Mouse (Mus musculus) thymus, postnatal 36 days (tissue): ENCODE measurements at regions not wholly inside any gene's neighbourhood (a gene's known extent, or its start where the extent isn't known, plus 50 kb on each side); places are given as distances from the start of the nearest gene placed in this dataset.

ENCODE experiments used
- DNase-seq, 2 experiments: peaks; one replicate each; pipeline ENCODE4 v3.0.0; 2022; ENCODE audit warnings: mixed read lengths in 2 of 2

GRCm38 (mm10) chr2:147690506-147691208 lies 328.9 kb downstream of the Pax1 start:
- DNase-seq = no peak

- no peak for DNase-seq
Measured at GRCm38 (mm10) chr2:147688742-147689141, 327.0 kb downstream of the Pax1 start.

GRCm38 (mm10) chr2:147656667-147657066 lies 294.9 kb downstream of the Pax1 start:
- DNase-seq = no peak

GRCm38 (mm10) chr2:147650229-147650628 lies 288.5 kb downstream of the Pax1 start:
- DNase-seq = no peak

GRCm38 (mm10) chr2:147647972-147648371 lies 286.2 kb downstream of the Pax1 start:
- DNase-seq = no peak

- DNase-seq = no peak
Measured at GRCm38 (mm10) chr2:147647506-147647905, 285.8 kb downstream of the Pax1 start.

- no peak for DNase-seq
Measured at GRCm38 (mm10) chr2:147637882-147638281, 276.2 kb downstream of the Pax1 start.

GRCm38 (mm10) chr2:147632737-147633136 lies 271.0 kb downstream of the Pax1 start:
- DNase-seq = no peak

GRCm38 (mm10) chr2:147629716-147630115 lies 268.0 kb downstream of the Pax1 start:
- no peak for DNase-seq

GRCm38 (mm10) chr2:147627096-147627495 lies 265.4 kb downstream of the Pax1 start:
- DNase-seq = no peak

- DNase-seq = no peak
Measured at GRCm38 (mm10) chr2:147623116-147623515, 261.4 kb downstream of the Pax1 start.

GRCm38 (mm10) chr2:147617849-147618248 lies 256.1 kb downstream of the Pax1 start:
- DNase-seq = no peak

- no peak for DNase-seq
Measured at GRCm38 (mm10) chr2:147610343-147610742, 248.6 kb downstream of the Pax1 start.

GRCm38 (mm10) chr2:147601639-147602038 lies 239.9 kb downstream of the Pax1 start:
- DNase-seq = no peak

- no peak for DNase-seq
Measured at GRCm38 (mm10) chr2:147572413-147572812, 210.7 kb downstream of the Pax1 start.

- DNase-seq = no peak
Measured at GRCm38 (mm10) chr2:147561220-147561619, 199.5 kb downstream of the Pax1 start.

- DNase-seq = no peak
Measured at GRCm38 (mm10) chr2:147560426-147561155, 198.9 kb downstream of the Pax1 start.

- DNase-seq = no peak
Measured at GRCm38 (mm10) chr2:147529161-147529560, 167.4 kb downstream of the Pax1 start.

GRCm38 (mm10) chr2:147515436-147515835 lies 153.7 kb downstream of the Pax1 start:
- DNase-seq = no peak

- no peak for DNase-seq
Measured at GRCm38 (mm10) chr2:147514748-147515147, 153.0 kb downstream of the Pax1 start.

- no peak for DNase-seq
Measured at GRCm38 (mm10) chr2:147503962-147504361, 142.2 kb downstream of the Pax1 start.

GRCm38 (mm10) chr2:147498731-147499130 lies 137.0 kb downstream of the Pax1 start:
- DNase-seq = no peak

GRCm38 (mm10) chr2:147455932-147456331 lies 94.2 kb downstream of the Pax1 start:
- DNase-seq = no peak
